Mouse (Mus musculus) limb, embryonic 14.5 days (tissue): Measurements from ENCODE around the gene Stk10. TPM values are rescaled to one million over a fixed set of nuclear protein-coding genes. Genes with fewer than 3 reads are reported as not detected.
A peak's percentile ranks its signal among the peaks of the same experiment; 100 is the strongest.

ENCODE experiments used
- ATAC-seq: fragments of 200-750 bp; cut with Nextera tagmentation; 2 replicates; pipeline ENCODE4 v1.8.0; 2017; ENCODE audit warnings: low read depth, moderate number of reproducible peaks, moderate TSS enrichment; ENCODE audit not compliant: low FRiP score
- DNase-seq: peaks from one replicate; pipeline ENCODE4 v3.0.0-alpha.2; 2015; ENCODE audit warnings: low spot score
- H3K27ac ChIP-seq: fragments of 300-500 bp; sonication (generic); replicated peaks from 2 replicates; pipeline ENCODE4 v1.5.1; 2014; ENCODE audit warnings: low read depth, mild to moderate bottlenecking, low read length, moderate library complexity, mixed read lengths
- H3K27me3 ChIP-seq: fragments of 300-500 bp; sonication (generic); 2 replicates; pipeline ENCODE4 v1.6.1; 2014; ENCODE audit warnings: low read length, mixed read lengths; ENCODE audit not compliant: control insufficient read depth, insufficient read depth
- H3K36me3 ChIP-seq: fragments of 300-500 bp; sonication (generic); 2 replicates; pipeline ENCODE4 v1.6.1; 2014; ENCODE audit warnings: mild to moderate bottlenecking, low read length, moderate library complexity, mixed read lengths; ENCODE audit not compliant: control insufficient read depth, insufficient read depth
- H3K4me1 ChIP-seq: fragments of 300-500 bp; sonication (generic); 2 replicates; pipeline ENCODE4 v1.6.1; 2014; ENCODE audit warnings: antibody characterized with exemption, low read length, mixed read lengths; ENCODE audit not compliant: control insufficient read depth, insufficient read depth
- H3K4me2 ChIP-seq: fragments of 300-500 bp; sonication (generic); replicated peaks from 2 replicates; pipeline ENCODE4 v1.6.1; 2014; ENCODE audit warnings: low read depth, mild to moderate bottlenecking, low read length, moderate library complexity; ENCODE audit not compliant: severe bottlenecking
- H3K4me3 ChIP-seq: fragments of 300-500 bp; sonication (generic); replicated peaks from 2 replicates; pipeline ENCODE4 v1.5.1; 2014; ENCODE audit warnings: low read length
- H3K9ac ChIP-seq: fragments of 300-500 bp; sonication (generic); 2 replicates; pipeline ENCODE4 v1.6.1; 2014; ENCODE audit warnings: mild to moderate bottlenecking, low read depth, low read length, moderate library complexity; ENCODE audit not compliant: severe bottlenecking
- H3K9me3 ChIP-seq: fragments of 300-500 bp; sonication (generic); 2 replicates; pipeline ENCODE4 v1.6.1; 2016; ENCODE audit warnings: low read length; ENCODE audit not compliant: control insufficient read depth
- POLR2A ChIP-seq: fragments of 200-500 bp; IDR thresholded peaks from 2 replicates; pipeline ENCODE4 v1.8.0; 2012; ENCODE audit warnings: inconsistent platforms, mild to moderate bottlenecking, moderate library complexity, borderline replicate concordance; ENCODE audit not compliant: insufficient read depth, insufficient read length; ENCODE audit errors: extremely low read depth
- WGBS: fragments of 180-500 bp; shearing (Covaris S2); extraction: QIAGEN DNeasy Blood & Tissue Kit; methylation state at CpG from one replicate; pipeline ENCODE4 v1.1.7; 2014; 5-methylcytosine and 5-hydroxymethylcytosine counted together
- polyA plus RNA-seq, 2 experiments: library from polyadenylated mRNA; depleted of rRNA in 1 of 2; stranded (reverse) in 1 of 2; unstranded in 1 of 2; fragments of >200 nt; fragmentation: Nextera tagmentation in 1 of 2; extraction: Ambion mirVana in 1 of 2; gene quantifications; 2 replicates each; pipeline versions ENCODE4 v1.2.1 to v1.2.3; 2012 to 2014

Gene Stk10
- polyA plus RNA-seq, 2 experiments = 1.9 to 7.1 TPM

DNA sequence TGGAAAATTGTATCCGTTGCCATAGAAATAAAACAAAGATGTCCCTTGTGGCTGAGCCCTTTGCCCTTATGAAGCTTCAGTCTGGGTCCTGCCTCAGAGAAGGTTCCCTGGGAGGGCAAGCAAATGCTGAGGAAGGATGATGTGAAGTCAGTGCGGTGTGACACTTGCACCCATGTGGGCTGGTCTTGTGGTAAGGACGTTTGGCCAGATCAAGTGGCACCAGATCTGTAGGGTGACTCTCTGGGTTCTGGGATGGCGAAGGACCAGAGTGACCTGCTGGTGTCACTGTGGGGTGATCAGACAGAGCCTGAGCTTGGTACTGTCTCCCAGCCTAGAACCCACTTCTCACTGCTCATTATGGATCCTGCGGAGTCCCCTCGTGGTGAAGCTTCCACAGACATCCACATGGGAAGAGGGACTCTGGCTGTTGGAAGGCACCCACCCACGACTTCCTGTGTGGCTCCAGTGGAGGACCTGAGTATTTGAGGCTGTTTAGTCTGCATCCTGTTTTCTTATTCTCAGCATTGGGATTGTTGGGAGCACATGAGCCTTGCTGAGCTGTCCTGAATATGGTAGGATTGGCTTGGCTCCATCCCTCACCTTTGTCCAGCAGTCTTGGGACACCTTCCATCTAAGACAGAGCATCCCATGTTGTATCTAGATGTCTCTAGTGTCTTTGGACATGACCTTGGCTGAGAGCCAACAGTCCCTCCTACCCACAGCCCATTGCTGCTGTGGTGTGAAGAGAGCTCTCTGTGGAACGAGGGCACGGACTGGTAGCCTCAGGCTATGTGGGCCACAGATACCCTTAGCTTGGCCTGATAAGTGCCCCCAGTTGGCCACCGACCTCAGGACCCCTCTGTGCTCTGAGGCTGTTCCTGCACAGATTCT lies 28.6 kb downstream of the Stk10 start:
- 78% methylated on average over 10 of the region's 10 CpGs for WGBS
- peaks cover 18% of the 10 kb centered on the region for H3K4me1 ChIP-seq
- no peak overlapping the region for H3K4me2 ChIP-seq
- H3K9me3 ChIP-seq = no peaks in the 10 kb centered on the region
- no peak overlapping the region for H3K27ac ChIP-seq
- no peak for ATAC-seq
- no peak overlapping the region for H3K9ac ChIP-seq
- H3K36me3 ChIP-seq = no peaks in the 10 kb centered on the region
- TF ChIP-seq POLR2A = no peak
- DNase-seq = no peak
- no peak overlapping the region for H3K4me3 ChIP-seq
- no peaks in the 10 kb centered on the region for H3K27me3 ChIP-seq

DNA sequence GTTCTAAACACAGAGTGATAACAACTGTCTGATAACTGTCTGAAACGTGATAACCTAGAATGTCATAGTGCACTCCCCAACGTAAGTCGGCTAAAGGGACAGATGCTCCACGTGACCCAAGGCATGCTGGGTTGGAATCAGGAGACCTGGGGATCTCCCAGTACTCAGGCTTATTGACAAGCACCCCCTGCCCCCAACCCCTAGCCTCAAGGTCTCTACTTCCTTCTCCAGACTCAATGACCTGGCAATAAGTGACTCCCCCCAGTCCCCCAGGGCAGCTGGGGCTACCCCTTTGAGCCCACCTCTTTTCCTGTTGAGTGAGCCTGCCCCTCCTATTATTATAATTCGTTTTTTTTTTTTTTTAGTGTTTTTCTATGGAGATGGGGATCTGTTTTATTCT lies 29.6 kb downstream of the Stk10 start:
- Histone ChIP-seq H3K27ac (no peak overlapping the region), H3K4me2 (no peak overlapping the region), H3K36me3 (no peaks in the 10 kb centered on the region), H3K9ac (no peak overlapping the region), H3K27me3 (no peaks in the 10 kb centered on the region), H3K4me3 (no peak overlapping the region), H3K4me1 (peaks cover 18% of the 10 kb centered on the region), H3K9me3 (no peaks in the 10 kb centered on the region)
- no peak for DNase-seq
- 74% methylated on average over 5 of the region's 5 CpGs for WGBS
- no peak for TF ChIP-seq POLR2A
- no peak for ATAC-seq

DNA sequence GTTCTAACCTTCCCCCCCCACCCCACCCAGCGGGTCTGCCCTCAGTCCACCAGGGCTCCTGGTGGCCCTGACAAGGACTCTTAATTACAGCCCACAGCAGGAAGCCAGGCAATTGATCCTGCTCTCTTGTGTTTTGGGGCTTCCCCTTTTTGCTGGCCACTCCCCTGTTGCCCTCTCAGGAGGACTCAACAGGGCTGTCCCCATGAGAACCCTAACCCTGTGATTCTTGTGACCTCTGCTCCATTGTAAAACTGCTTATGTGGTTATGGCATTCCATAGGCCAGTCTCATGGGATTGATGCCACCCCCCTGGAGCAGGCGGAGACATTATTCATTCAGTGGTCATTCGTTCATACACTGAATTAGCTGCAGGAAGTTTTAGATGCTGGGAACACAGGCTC lies 30.6 kb downstream of the Stk10 start:
- DNase-seq = no peak

DNA sequence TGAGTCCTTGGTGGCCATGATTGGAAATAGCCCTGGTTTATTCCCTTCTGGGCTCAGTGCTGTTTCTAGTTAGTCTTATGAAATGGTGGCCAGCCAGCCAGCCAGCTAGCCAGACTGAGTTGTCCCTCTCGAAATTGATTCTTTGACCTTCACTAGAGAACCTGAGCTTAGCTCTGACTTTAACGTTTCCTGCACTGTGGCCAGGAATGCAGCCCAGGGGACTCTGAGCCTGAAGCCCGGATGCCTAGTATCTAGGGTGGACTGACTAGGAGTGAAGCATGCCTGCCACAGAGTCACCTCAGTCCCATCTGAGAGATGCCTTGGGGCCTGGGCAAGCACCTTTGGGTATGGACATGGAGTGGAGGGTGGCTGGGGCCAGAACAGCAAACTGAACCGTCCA lies 31.5 kb downstream of the Stk10 start:
- no peaks in the 10 kb centered on the region for H3K9me3 ChIP-seq
- WGBS = 42% methylated on average over 4 of the region's 4 CpGs
- peak overlapping the region; percentile 61; the same call in 1 of the 2 replicates for H3K27ac ChIP-seq
- no peak overlapping the region; the same call in 1 of the 2 replicates for H3K4me2 ChIP-seq
- H3K4me1 ChIP-seq = peaks cover 14% of the 10 kb centered on the region
- no peak overlapping the region for H3K9ac ChIP-seq
- no peaks in the 10 kb centered on the region for H3K36me3 ChIP-seq
- no peak for TF ChIP-seq POLR2A
- ATAC-seq (no peak), DNase-seq (no peak)
- no peaks in the 10 kb centered on the region for H3K27me3 ChIP-seq
- H3K4me3 ChIP-seq = no peak overlapping the region

More for the DNA sequence above, 30.6 kb downstream of the Stk10 start:
- no peak for ATAC-seq
- no peak overlapping the region for H3K4me3 ChIP-seq
- WGBS = 58% methylated on average over 3 of the region's 3 CpGs
- no peaks in the 10 kb centered on the region for H3K9me3 ChIP-seq
- H3K36me3 ChIP-seq = no peaks in the 10 kb centered on the region
- H3K9ac ChIP-seq = no peak overlapping the region
- no peaks in the 10 kb centered on the region for H3K27me3 ChIP-seq
- peaks cover 15% of the 10 kb centered on the region for H3K4me1 ChIP-seq
- H3K27ac ChIP-seq = no peak overlapping the region
- H3K4me2 ChIP-seq = no peak overlapping the region
- TF ChIP-seq POLR2A = no peak

DNA sequence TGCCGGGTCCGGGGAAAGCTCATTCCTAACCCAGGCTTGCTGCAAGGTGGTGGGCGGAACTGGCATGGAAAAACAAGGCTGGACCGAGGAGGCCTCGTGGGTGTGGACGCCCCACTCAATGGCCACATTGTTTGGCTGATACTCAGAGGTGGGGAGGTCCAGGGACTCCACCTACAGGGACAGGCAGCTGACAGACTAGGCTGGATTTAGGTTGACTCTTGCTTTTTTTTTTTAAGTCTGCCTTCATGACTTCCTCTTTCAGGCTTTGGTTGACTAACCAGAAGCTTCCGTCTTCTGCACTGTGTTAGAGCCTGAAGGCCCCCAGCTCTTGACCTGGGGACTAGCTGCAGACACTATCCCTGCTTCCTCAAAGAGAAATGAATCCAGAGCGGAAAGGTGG lies 32.0 kb downstream of the Stk10 start:
- no peak for TF ChIP-seq POLR2A
- Histone ChIP-seq H3K27ac (no peak overlapping the region), H3K4me3 (no peak overlapping the region), H3K4me1 (peaks cover 14% of the 10 kb centered on the region), H3K27me3 (no peaks in the 10 kb centered on the region), H3K4me2 (no peak overlapping the region), H3K9me3 (no peaks in the 10 kb centered on the region), H3K36me3 (no peaks in the 10 kb centered on the region), H3K9ac (no peak overlapping the region)
- DNase-seq (no peak), ATAC-seq (peak; percentile 51; the same call in 1 of the 2 replicates)
- 54% methylated on average over 8 of the region's 8 CpGs for WGBS
